Mouse (Mus musculus) intestine, embryonic 14.5 days (tissue): ENCODE measurements around the gene Mier2. TPM values are rescaled to one million over a fixed set of nuclear protein-coding genes. Genes with fewer than 3 reads are reported as not detected.

Experiments used
- ATAC-seq: fragments of 200-750 bp; cut with Nextera tagmentation; replicated peaks from 2 replicates; pipeline ENCODE4 v1.8.0; 2017; ENCODE audit warnings: low read depth, moderate number of reproducible peaks, moderate TSS enrichment, moderate library complexity; ENCODE audit not compliant: low FRiP score, low TSS enrichment
- DNase-seq: peaks from one replicate; pipeline ENCODE4 v3.0.0-alpha.2; 2018; ENCODE audit warnings: low spot score
- H3K27ac ChIP-seq: fragments of 300-500 bp; sonication (generic); 2 replicates; pipeline ENCODE4 v1.5.1; 2014; ENCODE audit warnings: low read depth, mild to moderate bottlenecking, control low read depth
- H3K27me3 ChIP-seq: fragments of 300-500 bp; sonication (generic); replicated peaks from 2 replicates; pipeline ENCODE4 v1.6.1; 2014; ENCODE audit warnings: low read length, control low read depth; ENCODE audit not compliant: control insufficient read depth, insufficient read depth
- H3K36me3 ChIP-seq: fragments of 300-500 bp; sonication (generic); 2 replicates; pipeline ENCODE4 v1.6.1; 2014; ENCODE audit warnings: low read length, control low read depth; ENCODE audit not compliant: control insufficient read depth, insufficient read depth
- H3K4me1 ChIP-seq: fragments of 300-500 bp; sonication (generic); replicated peaks from 2 replicates; pipeline ENCODE4 v1.6.1; 2014; ENCODE audit warnings: low read length, control low read depth, mixed read lengths; ENCODE audit not compliant: control insufficient read depth, insufficient read depth
- H3K4me2 ChIP-seq: fragments of 300-500 bp; sonication (generic); 2 replicates; pipeline ENCODE4 v1.6.1; 2014; ENCODE audit warnings: low read length
- H3K4me3 ChIP-seq: fragments of 300-500 bp; sonication (generic); 2 replicates; pipeline ENCODE4 v1.5.1; 2014; ENCODE audit warnings: low read depth, low read length, control low read depth, mixed read lengths
- H3K9ac ChIP-seq: fragments of 300-500 bp; sonication (generic); 2 replicates; pipeline ENCODE4 v1.6.1; 2014; ENCODE audit warnings: mild to moderate bottlenecking, low read length
- H3K9me3 ChIP-seq: fragments of 300-500 bp; sonication (generic); 2 replicates; pipeline ENCODE4 v1.6.1; 2016; ENCODE audit warnings: low read length, control low read depth; ENCODE audit not compliant: control insufficient read depth
- WGBS: fragments of 180-500 bp; shearing (Covaris S2); extraction: QIAGEN DNeasy Blood & Tissue Kit; methylation state at CpG from one replicate; pipeline ENCODE4 v1.1.7; 2014; 5-methylcytosine and 5-hydroxymethylcytosine counted together
- polyA plus RNA-seq: library from polyadenylated mRNA; unstranded; fragments of >200 nt; fragmentation: Nextera tagmentation; extraction: Ambion mirVana; gene quantifications from 2 replicates; pipeline ENCODE4 v1.2.1, GENCODE M21; 2014

Gene Mier2
- polyA plus RNA-seq, 1 experiment from 2014 or later, result 47.9 TPM

GRCm38 (mm10) chr10:79569921-79570320 lies 14.9 kb upstream of the Mier2 start:
- no peaks in the 10 kb centered on the region for H3K36me3 ChIP-seq
- 91% methylated on average over 5 of the region's 5 CpGs for WGBS
- no peaks in the 10 kb centered on the region for H3K27me3 ChIP-seq
- no peaks in the 10 kb centered on the region for H3K4me1 ChIP-seq
- H3K4me2 ChIP-seq, result no peak overlapping the region
- no peak for ATAC-seq
- H3K27ac ChIP-seq, result no peak overlapping the region
- H3K4me3 ChIP-seq, result no peak overlapping the region
- DNase-seq, result no peak
- H3K9ac ChIP-seq, result no peak overlapping the region
- H3K9me3 ChIP-seq, result no peaks in the 10 kb centered on the region

GRCm38 (mm10) chr10:79559716-79560115 lies 4.7 kb upstream of the Mier2 start:
- Histone ChIP-seq H3K27me3 (no peaks in the 10 kb centered on the region), H3K4me1 (no peaks in the 10 kb centered on the region), H3K27ac (no peak overlapping the region), H3K4me2 (no peak overlapping the region), H3K4me3 (no peak overlapping the region), H3K36me3 (no peaks in the 10 kb centered on the region), H3K9ac (no peak overlapping the region), H3K9me3 (0 out of 2 replicates have a peak, but pooled peaks cover 3% of the 10 kb centered on the region)
- WGBS, result 88% methylated on average over 2 of the region's 2 CpGs
- DNase-seq, result no peak
- no peak for ATAC-seq

GRCm38 (mm10) chr10:79557496-79557895 lies 2.5 kb upstream of the Mier2 start:
- DNase-seq (no peak), ATAC-seq (no peak)
- Histone ChIP-seq H3K9ac (no peak overlapping the region), H3K27me3 (no peaks in the 10 kb centered on the region), H3K27ac (no peak overlapping the region), H3K36me3 (no peaks in the 10 kb centered on the region), H3K9me3 (no peaks in the 10 kb centered on the region), H3K4me3 (no peak overlapping the region), H3K4me2 (no peak overlapping the region), H3K4me1 (peaks cover 18% of the 10 kb centered on the region)
- 96% methylated on average over 5 of the region's 5 CpGs for WGBS

GRCm38 (mm10) chr10:79556951-79557350 lies 2.0 kb upstream of the Mier2 start:
- Histone ChIP-seq H3K9me3 (no peaks in the 10 kb centered on the region), H3K4me1 (peaks cover 20% of the 10 kb centered on the region), H3K4me3 (no peak overlapping the region), H3K27me3 (no peaks in the 10 kb centered on the region), H3K36me3 (no peaks in the 10 kb centered on the region), H3K27ac (no peak overlapping the region), H3K9ac (no peak overlapping the region), H3K4me2 (no peak overlapping the region)
- ATAC-seq, result no peak
- 87% methylated on average over 5 of the region's 5 CpGs for WGBS
- DNase-seq, result no peak

GRCm38 (mm10) chr10:79555238-79555724 lies 282 bp upstream of the Mier2 start:
- no peaks in the 10 kb centered on the region for H3K9me3 ChIP-seq
- H3K27ac ChIP-seq, result 0 out of 2 replicates have a peak overlapping the region, but pooled peaks have one; percentile 33
- peak overlapping the region; percentile 95 for H3K9ac ChIP-seq
- H3K4me3 ChIP-seq, result peak overlapping the region; percentile 96
- ATAC-seq (no peak; the same call in 1 of the 2 replicates), DNase-seq (no peak)
- 25% methylated on average over 7 of the region's 7 CpGs for WGBS
- H3K36me3 ChIP-seq, result peaks cover 2% of the 10 kb centered on the region; the same call in 1 of the 2 replicates
- no peaks in the 10 kb centered on the region for H3K27me3 ChIP-seq
- H3K4me2 ChIP-seq, result peak overlapping the region; percentile 83
- H3K4me1 ChIP-seq, result peaks cover 20% of the 10 kb centered on the region

- peaks cover 20% of the 10 kb centered on the region for H3K4me1 ChIP-seq
- H3K4me2 ChIP-seq, result peak overlapping the region; percentile 83
- peaks cover 18% of the 10 kb centered on the region for H3K36me3 ChIP-seq
- peak overlapping the region; percentile 95 for H3K9ac ChIP-seq
- DNase-seq (peak; percentile 62), ATAC-seq (no peak)
- no peak overlapping the region for H3K27ac ChIP-seq
- WGBS, result 29% methylated on average over 10 of the region's 10 CpGs
- no peaks in the 10 kb centered on the region for H3K27me3 ChIP-seq
- H3K9me3 ChIP-seq, result no peaks in the 10 kb centered on the region
- H3K4me3 ChIP-seq, result peak overlapping the region; percentile 96
Observed at GRCm38 (mm10) chr10:79553691-79554090, 1.3 kb downstream of the Mier2 start.

GRCm38 (mm10) chr10:79553176-79553575 lies 1.8 kb downstream of the Mier2 start:
- WGBS, result 90% methylated on average over 6 of the region's 6 CpGs

GRCm38 (mm10) chr10:79552531-79552930 lies 2.5 kb downstream of the Mier2 start:
- H3K4me3 ChIP-seq, result no peak overlapping the region
- 80% methylated on average over 8 of the region's 8 CpGs for WGBS

More at GRCm38 (mm10) chr10:79553176-79553575, 1.8 kb downstream of the Mier2 start:
- Histone ChIP-seq H3K9me3 (no peaks in the 10 kb centered on the region), H3K4me3 (no peak overlapping the region; the same call in 1 of the 2 replicates), H3K4me2 (peak overlapping the region; percentile 83), H3K27me3 (no peaks in the 10 kb centered on the region), H3K4me1 (peaks cover 20% of the 10 kb centered on the region), H3K27ac (no peak overlapping the region), H3K9ac (no peak overlapping the region), H3K36me3 (peaks cover 23% of the 10 kb centered on the region)
- DNase-seq (no peak), ATAC-seq (no peak)

GRCm38 (mm10) chr10:79550366-79550765 lies 4.6 kb downstream of the Mier2 start:
- DNase-seq (no peak), ATAC-seq (no peak)
- Histone ChIP-seq H3K4me1 (peaks cover 20% of the 10 kb centered on the region), H3K4me2 (no peak overlapping the region), H3K27me3 (no peaks in the 10 kb centered on the region), H3K9me3 (no peaks in the 10 kb centered on the region), H3K27ac (no peak overlapping the region), H3K9ac (no peak overlapping the region), H3K4me3 (no peak overlapping the region), H3K36me3 (peaks cover 50% of the 10 kb centered on the region)
- WGBS, result 79% methylated on average over 9 of the region's 9 CpGs

More at GRCm38 (mm10) chr10:79552531-79552930, 2.5 kb downstream of the Mier2 start:
- Histone ChIP-seq H3K9ac (no peak overlapping the region), H3K27me3 (no peaks in the 10 kb centered on the region), H3K4me1 (peaks cover 20% of the 10 kb centered on the region), H3K4me2 (no peak overlapping the region), H3K9me3 (no peaks in the 10 kb centered on the region), H3K27ac (no peak overlapping the region), H3K36me3 (peaks cover 29% of the 10 kb centered on the region)
- no peak for ATAC-seq
- DNase-seq, result no peak
